Mouse (Mus musculus) testis, adult 2 months (tissue): Measurements from ENCODE around the gene Rrp1b. TPM values are rescaled to one million over a fixed set of nuclear protein-coding genes. Genes with fewer than 3 reads are reported as not detected.
"Not testable (repeated sequence)": the region's sequence is repeated elsewhere in the genome, so short reads cannot be mapped to it uniquely, and the experiment has no call there.

Experiments
- H3K27ac ChIP-seq: fragments of 200-500 bp; 2 replicates; pipeline ENCODE4 v1.5.1; 2012; ENCODE audit warnings: low read depth, low read length; ENCODE audit not compliant: control insufficient read depth, insufficient read depth
- H3K27me3 ChIP-seq: fragments of 200-500 bp; 2 replicates; pipeline ENCODE4 v1.6.1; 2012; ENCODE audit warnings: mild to moderate bottlenecking, low read length, moderate library complexity; ENCODE audit not compliant: control insufficient read depth, insufficient read depth
- H3K36me3 ChIP-seq: fragments of 200-500 bp; 2 replicates; pipeline ENCODE4 v1.6.1; 2012; ENCODE audit warnings: mild to moderate bottlenecking, low read length; ENCODE audit not compliant: control insufficient read depth, insufficient read depth
- H3K4me1 ChIP-seq: fragments of 200-500 bp; 2 replicates; pipeline ENCODE4 v1.6.1; 2012; ENCODE audit warnings: low read length; ENCODE audit not compliant: control insufficient read depth, insufficient read depth
- H3K4me3 ChIP-seq: fragments of 200-500 bp; 2 replicates; pipeline ENCODE4 v1.5.1; 2012; ENCODE audit warnings: low read depth, mild to moderate bottlenecking, low read length, moderate library complexity, mixed read lengths; ENCODE audit not compliant: control insufficient read depth
- CTCF ChIP-seq: fragments of 200-500 bp; IDR thresholded peaks from 2 replicates; pipeline ENCODE4 v1.5.1; 2012; ENCODE audit warnings: low read depth, mild to moderate bottlenecking, inconsistent platforms, low read length, moderate library complexity; ENCODE audit not compliant: control insufficient read depth, insufficient read depth, insufficient replicate concordance
- POLR2A ChIP-seq: fragments of 200-500 bp; IDR thresholded peaks from 2 replicates; pipeline ENCODE4 v1.6.1; 2012; ENCODE audit warnings: low read depth, mild to moderate bottlenecking, inconsistent platforms, low read length, moderate library complexity; ENCODE audit not compliant: control insufficient read depth
- polyA plus RNA-seq: library from polyadenylated mRNA; depleted of rRNA; stranded (reverse); fragments of >200 nt; gene quantifications from 2 replicates; pipeline ENCODE4 v1.2.3, GENCODE M21; 2012

Rrp1b gene
- polyA plus RNA-seq, 1 experiment: 6.7 TPM

DNA sequence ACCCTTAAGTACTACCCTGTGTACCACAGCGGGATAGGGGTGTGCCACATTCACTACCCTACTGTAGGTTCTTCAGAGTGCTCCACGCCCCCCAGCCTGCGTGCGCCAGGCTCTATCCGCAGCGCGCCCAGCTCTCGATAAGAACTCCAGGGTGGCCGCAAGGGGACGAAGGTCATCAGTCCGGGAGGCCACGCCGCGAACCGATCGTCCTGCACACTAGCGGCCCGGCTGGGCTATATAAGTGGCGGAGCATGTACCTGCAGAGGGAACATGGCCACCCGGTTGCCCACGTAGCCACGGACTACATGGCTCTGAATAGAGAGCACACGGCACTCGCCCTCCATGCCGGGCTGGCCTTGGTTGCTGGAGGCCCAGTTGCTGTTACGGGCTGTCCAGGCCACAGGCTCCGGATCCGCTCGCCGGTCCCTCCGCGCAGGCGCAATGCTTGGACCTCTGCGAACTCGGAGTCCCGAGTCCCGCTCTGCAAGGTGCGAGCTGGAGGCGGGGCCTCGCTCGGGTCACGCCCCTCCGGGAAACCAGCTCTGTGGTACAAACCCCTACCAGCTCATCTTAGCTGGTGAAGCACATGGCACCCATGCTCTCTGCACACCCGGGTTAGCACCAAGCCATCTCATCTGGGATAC lies 64.2 kb downstream of the Rrp1b start:
- no peak overlapping the region for H3K27ac ChIP-seq
- TF ChIP-seq CTCF (no peak), POLR2A (no peak)
- no peaks in the 10 kb centered on the region for H3K36me3 ChIP-seq
- peak overlapping the region; percentile 76 for H3K4me3 ChIP-seq
- no peaks in the 10 kb centered on the region for H3K27me3 ChIP-seq
- H3K4me1 ChIP-seq: peaks cover 12% of the 10 kb centered on the region

DNA sequence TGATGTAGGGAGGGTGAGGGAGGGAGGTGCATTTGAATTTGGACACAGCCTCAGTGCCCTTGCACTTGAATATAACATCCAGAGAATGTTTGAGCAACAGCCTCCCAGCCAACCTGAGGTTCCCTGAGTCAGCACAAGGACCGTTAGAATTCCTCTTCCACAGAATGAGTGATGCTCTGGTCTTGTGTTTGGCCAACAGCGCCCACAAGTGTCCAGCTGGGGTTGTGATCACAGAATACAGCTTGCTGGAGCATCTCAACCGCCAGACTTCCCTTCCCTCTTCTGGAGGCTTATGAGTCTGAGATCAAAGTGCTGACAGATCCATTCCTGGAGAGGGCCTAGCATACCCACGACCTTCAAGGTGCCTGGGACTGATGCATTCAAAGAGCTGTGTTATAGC lies 67.2 kb downstream of the Rrp1b start:
- no peaks in the 10 kb centered on the region for H3K36me3 ChIP-seq
- peaks cover 12% of the 10 kb centered on the region for H3K4me1 ChIP-seq
- TF ChIP-seq POLR2A (no peak), CTCF (no peak)
- no peak overlapping the region for H3K27ac ChIP-seq
- no peak overlapping the region for H3K4me3 ChIP-seq
- no peaks in the 10 kb centered on the region for H3K27me3 ChIP-seq

DNA sequence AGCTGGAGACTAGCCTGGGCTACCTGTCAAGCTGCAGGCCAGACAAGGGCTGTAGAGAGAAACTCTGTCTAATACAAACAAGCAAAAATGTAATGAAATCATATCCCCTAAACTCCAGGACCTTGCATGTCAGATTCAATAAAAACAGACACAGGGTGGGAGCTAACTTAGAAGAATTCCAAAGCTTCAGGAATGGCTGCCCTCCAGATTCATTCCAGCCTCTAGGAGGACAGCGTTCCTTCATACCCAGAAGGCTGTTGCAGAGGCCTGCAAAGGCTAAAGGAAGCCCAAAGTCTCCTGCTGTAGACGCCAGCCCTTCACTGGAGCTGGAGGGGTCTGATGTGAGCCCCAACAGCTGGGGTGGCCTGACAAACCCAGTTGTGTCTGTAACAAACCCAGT lies 70.5 kb downstream of the Rrp1b start:
- TF ChIP-seq POLR2A: no peak
- no peak for TF ChIP-seq CTCF
- H3K27me3 ChIP-seq: no peaks in the 10 kb centered on the region
- H3K4me3 ChIP-seq: no peak overlapping the region
- no peaks in the 10 kb centered on the region for H3K36me3 ChIP-seq
- no peaks in the 10 kb centered on the region for H3K4me1 ChIP-seq
- H3K27ac ChIP-seq: no peak overlapping the region

DNA sequence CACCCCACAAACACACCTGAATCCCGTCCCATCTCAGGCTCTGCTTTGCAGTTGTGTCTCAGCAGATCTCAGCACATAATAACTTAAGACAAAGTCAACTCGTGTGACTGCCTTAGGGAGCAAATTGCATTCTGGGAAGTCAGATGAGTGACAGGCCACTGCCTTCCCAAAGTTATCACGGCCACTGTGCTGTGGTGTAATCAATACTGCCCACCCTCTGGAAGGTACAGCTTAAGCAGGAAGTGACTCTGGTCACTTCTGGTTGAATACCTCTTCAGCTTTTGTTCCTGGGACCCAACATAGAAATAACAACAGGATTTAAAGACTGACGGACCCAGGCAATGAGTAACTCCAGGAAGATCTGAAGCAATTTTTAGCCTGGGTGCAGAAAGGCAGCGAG lies 72.0 kb downstream of the Rrp1b start:
- Histone ChIP-seq H3K27me3 (no peaks in the 10 kb centered on the region), H3K4me1 (peaks cover under 1% of the 10 kb centered on the region; the same call in 1 of the 2 replicates), H3K4me3 (no peak overlapping the region), H3K36me3 (no peaks in the 10 kb centered on the region), H3K27ac (no peak overlapping the region)
- TF ChIP-seq POLR2A (no peak), CTCF (no peak)

DNA sequence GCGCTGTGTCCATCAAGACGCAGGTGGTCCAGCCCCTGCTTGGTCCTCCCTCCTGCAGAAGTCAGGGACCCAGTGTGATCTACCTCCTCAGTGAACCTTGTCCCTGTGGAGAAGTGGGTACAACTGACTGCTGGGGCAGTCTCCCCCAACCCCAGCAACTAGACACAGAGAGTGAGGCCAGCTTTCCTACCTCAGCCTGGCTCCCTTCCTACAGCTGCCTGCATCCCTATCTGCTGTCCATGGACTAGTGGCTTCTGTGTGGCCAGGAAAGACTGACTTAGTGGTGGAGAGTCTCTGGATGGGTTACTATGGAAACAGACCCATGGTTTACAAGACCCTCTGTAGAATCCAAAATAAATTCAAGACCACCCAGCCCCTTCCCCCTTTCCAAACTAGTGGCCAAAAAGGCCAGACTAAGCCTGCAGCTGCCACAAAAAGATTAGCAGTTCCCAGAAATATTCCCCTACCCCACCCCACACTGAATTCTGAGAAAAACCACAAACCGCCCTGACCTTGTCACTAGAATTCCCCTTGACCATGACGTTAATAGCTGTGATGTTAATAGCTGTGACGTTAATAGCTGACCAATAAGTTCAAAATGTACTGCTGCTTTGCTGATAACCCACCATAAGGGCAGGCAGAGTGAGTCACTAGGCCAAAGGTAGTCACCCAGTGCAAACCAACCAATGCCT lies 72.6 kb downstream of the Rrp1b start:
- H3K4me3 ChIP-seq, H3K27me3 ChIP-seq, H3K27ac ChIP-seq, H3K36me3 ChIP-seq, H3K4me1 ChIP-seq: not testable (repeated sequence)

DNA sequence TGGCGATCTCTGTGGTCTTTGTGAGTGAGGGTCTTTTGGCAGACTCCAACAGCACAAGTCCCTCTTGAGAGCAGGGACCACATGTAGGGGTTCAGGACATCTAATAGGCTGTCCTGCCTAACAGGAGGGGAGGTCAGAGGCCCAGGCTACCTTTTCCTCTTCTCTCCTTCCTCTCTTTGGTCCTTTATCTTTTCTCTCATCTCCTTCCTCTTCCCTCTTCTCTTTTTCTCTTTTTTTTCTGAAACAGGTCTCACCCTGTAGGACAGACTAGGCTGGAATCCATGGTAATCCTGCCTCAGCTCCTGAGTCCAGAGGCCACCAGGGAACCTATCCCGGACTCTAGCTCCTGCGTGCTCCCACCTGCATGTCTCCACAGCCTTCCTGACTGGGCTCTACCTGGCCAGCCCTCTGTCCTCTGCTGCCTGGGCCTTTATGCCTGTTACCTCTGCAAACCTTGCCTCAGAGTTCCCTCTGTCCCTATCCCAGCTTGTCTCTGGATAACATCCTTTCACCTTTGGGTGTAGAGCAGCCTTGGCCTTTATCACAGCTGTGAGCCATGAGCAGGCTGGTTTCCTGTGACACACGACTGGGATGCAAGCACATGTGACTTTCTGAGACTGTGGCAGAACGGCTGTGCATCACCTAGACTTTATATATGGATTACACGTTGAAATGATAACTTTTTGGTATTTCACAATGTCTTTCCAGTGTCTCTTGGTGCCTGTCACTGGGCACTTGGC lies 73.5 kb downstream of the Rrp1b start:
- Histone ChIP-seq H3K4me1 (peaks cover 13% of the 10 kb centered on the region), H3K27ac (no peak overlapping the region), H3K4me3 (no peak overlapping the region), H3K27me3 (no peaks in the 10 kb centered on the region), H3K36me3 (no peaks in the 10 kb centered on the region)
- no peak for TF ChIP-seq POLR2A
- no peak for TF ChIP-seq CTCF

DNA sequence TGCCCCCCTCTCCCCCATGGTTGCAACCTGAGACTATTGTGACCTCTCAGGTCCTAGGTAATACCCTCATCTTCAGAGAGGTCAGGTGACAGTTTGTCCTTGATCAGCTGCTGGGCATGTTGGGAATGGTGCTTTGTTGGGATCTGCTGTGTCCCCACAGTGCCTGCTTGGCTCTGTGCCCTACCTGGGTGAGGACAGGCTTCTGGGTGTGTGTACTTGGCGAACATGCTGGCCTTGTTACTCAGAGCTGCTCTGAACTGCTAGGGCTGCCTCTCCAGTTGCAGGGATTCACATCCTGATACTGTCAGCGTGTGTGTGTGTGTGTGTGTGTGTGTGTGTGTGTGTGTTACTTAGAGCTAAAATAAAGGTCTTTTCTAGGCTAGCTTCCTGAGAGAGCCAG lies 74.5 kb downstream of the Rrp1b start:
- H3K27me3 ChIP-seq: no peaks in the 10 kb centered on the region
- TF ChIP-seq POLR2A (no peak), CTCF (no peak)

More for the DNA sequence above, 74.5 kb downstream of the Rrp1b start:
- H3K4me1 ChIP-seq: peaks cover 14% of the 10 kb centered on the region
- no peak overlapping the region for H3K4me3 ChIP-seq
- H3K27ac ChIP-seq: no peak overlapping the region
- no peaks in the 10 kb centered on the region for H3K36me3 ChIP-seq
